Mouse (Mus musculus): ENCODE measurements at regions not wholly inside any gene's neighbourhood (a gene's known extent, or its start where the extent isn't known, plus 50 kb on each side); places are given as distances from the start of the nearest gene placed in this dataset.
"Not testable (repeated sequence)": the region's sequence is repeated elsewhere in the genome, so short reads cannot be mapped to it uniquely, and the experiment has no call there.

GRCm38 (mm10) chr3:18488886-18489285 is 540.7 kb downstream of the Cypt12 start:
- intact Hi-C loops (cut with DNase I): no loop called here

GRCm38 (mm10) chr3:18522562-18522961 is 574.4 kb downstream of the Cypt12 start:
- intact Hi-C loops (cut with DNase I): no loop called here

GRCm38 (mm10) chr3:18524011-18524410 is 575.8 kb downstream of the Cypt12 start:
- intact Hi-C loops (cut with DNase I): no loop called here

GRCm38 (mm10) chr3:18557201-18557600 is 609.0 kb downstream of the Cypt12 start:
- intact Hi-C loops (cut with DNase I): no loop called here

- intact Hi-C loops (cut with DNase I): no loop called here
These were observed 612.1 kb downstream of the Cypt12 start for GRCm38 (mm10) chr3:18560282-18560785.

GRCm38 (mm10) chr3:18580911-18581626 is 632.9 kb downstream of the Cypt12 start:
- intact Hi-C loops (cut with DNase I): not testable (repeated sequence)

- intact Hi-C loops (cut with DNase I): no loop called here
These were observed 672.4 kb downstream of the Cypt12 start for GRCm38 (mm10) chr3:18620608-18621007.

- intact Hi-C loops (cut with DNase I): no loop called here
These were observed 675.7 kb downstream of the Cypt12 start for GRCm38 (mm10) chr3:18623831-18624304.

GRCm38 (mm10) chr3:18624381-18625145 is 676.4 kb downstream of the Cypt12 start:
- intact Hi-C loops (cut with DNase I): no loop called here

GRCm38 (mm10) chr3:18625395-18626328 is 677.5 kb downstream of the Cypt12 start:
- intact Hi-C loops (cut with DNase I): no loop called here

GRCm38 (mm10) chr3:18626375-18626774 is 678.2 kb downstream of the Cypt12 start:
- intact Hi-C loops (cut with DNase I): no loop called here

- intact Hi-C loops (cut with DNase I): no loop called here
These were observed 678.6 kb downstream of the Cypt12 start for GRCm38 (mm10) chr3:18626820-18627219.

GRCm38 (mm10) chr3:18629233-18629632 is 681.0 kb downstream of the Cypt12 start:
- intact Hi-C loops (cut with DNase I): no loop called here

- intact Hi-C loops (cut with DNase I): no loop called here
These were observed 683.4 kb downstream of the Cypt12 start for GRCm38 (mm10) chr3:18631601-18632000.

GRCm38 (mm10) chr3:18634855-18635254 is 686.6 kb downstream of the Cypt12 start:
- intact Hi-C loops (cut with DNase I): no loop called here

- intact Hi-C loops (cut with DNase I): no loop called here
These were observed 689.3 kb downstream of the Cypt12 start for GRCm38 (mm10) chr3:18637553-18637952.

GRCm38 (mm10) chr3:18640286-18640685 is 692.1 kb downstream of the Cypt12 start:
- intact Hi-C loops (cut with DNase I): no loop called here

GRCm38 (mm10) chr3:18641688-18642087 is 693.5 kb downstream of the Cypt12 start:
- intact Hi-C loops (cut with DNase I): no loop called here

- intact Hi-C loops (cut with DNase I): no loop called here
These were observed 695.3 kb downstream of the Cypt12 start for GRCm38 (mm10) chr3:18643408-18644035.

- intact Hi-C loops (cut with DNase I): no loop called here
These were observed 697.3 kb downstream of the Cypt12 start for GRCm38 (mm10) chr3:18645481-18645880.

- intact Hi-C loops (cut with DNase I): no loop called here
These were observed 697.7 kb downstream of the Cypt12 start for GRCm38 (mm10) chr3:18645927-18646326.

Measured in adrenal gland (tissue).